Mouse (Mus musculus) forebrain, embryonic 12.5 days (tissue): ENCODE data around the gene Unc13c. TPM values are rescaled to one million over a fixed set of nuclear protein-coding genes. Genes with fewer than 3 reads are reported as not detected.

Source experiments
- ATAC-seq: fragments of 200-750 bp; cut with Nextera tagmentation; 2 replicates; pipeline ENCODE4 v1.8.0; 2017; ENCODE audit warnings: moderate TSS enrichment; ENCODE audit not compliant: low FRiP score
- H3K27ac ChIP-seq: fragments of 300-500 bp; sonication (generic); 2 replicates; pipeline ENCODE4 v1.5.1; 2016; ENCODE audit warnings: mild to moderate bottlenecking
- H3K27me3 ChIP-seq: fragments of 300-500 bp; sonication (generic); 2 replicates; pipeline ENCODE4 v1.6.1; 2016; ENCODE audit warnings: mild to moderate bottlenecking
- H3K36me3 ChIP-seq: fragments of 300-500 bp; sonication (generic); replicated peaks from 2 replicates; pipeline ENCODE4 v1.6.1; 2016; ENCODE audit warnings: mild to moderate bottlenecking
- H3K4me1 ChIP-seq: fragments of 300-500 bp; sonication (generic); 2 replicates; pipeline ENCODE4 v1.6.1; 2016
- H3K4me2 ChIP-seq: fragments of 300-500 bp; sonication (generic); 2 replicates; pipeline ENCODE4 v1.6.1; 2016; ENCODE audit warnings: mild to moderate bottlenecking, moderate library complexity
- H3K4me3 ChIP-seq: fragments of 300-500 bp; sonication (generic); replicated peaks from 2 replicates; pipeline ENCODE4 v1.5.1; 2016; ENCODE audit warnings: mild to moderate bottlenecking
- H3K9ac ChIP-seq: fragments of 300-500 bp; sonication (generic); 2 replicates; pipeline ENCODE4 v1.6.1; 2016; ENCODE audit warnings: mild to moderate bottlenecking
- H3K9me3 ChIP-seq: fragments of 300-500 bp; sonication (generic); 2 replicates; pipeline ENCODE4 v1.6.1; 2016
- WGBS: fragments of 180-500 bp; shearing (Covaris S2); methylation state at CpG from one replicate; pipeline ENCODE4 v1.1.7; 2016; 5-methylcytosine and 5-hydroxymethylcytosine counted together
- polyA plus RNA-seq: library from polyadenylated mRNA; unstranded; fragments of >200 nt; fragmentation: Nextera tagmentation; extraction: Ambion mirVana; gene quantifications from 2 replicates; pipeline ENCODE4 v1.2.1, GENCODE M21; 2016

Unc13c gene
- polyA plus RNA-seq, 1 experiment from 2014 or later: 0.46 TPM

GRCm38 (mm10) chr9:73934844-73935243 lies 33.9 kb downstream of the Unc13c start:
- ATAC-seq: no peak
- Histone ChIP-seq H3K4me1 (no peaks in the 10 kb centered on the region), H3K4me3 (no peak overlapping the region), H3K9ac (no peak overlapping the region), H3K9me3 (no peaks in the 10 kb centered on the region), H3K36me3 (no peaks in the 10 kb centered on the region), H3K4me2 (no peak overlapping the region), H3K27me3 (no peaks in the 10 kb centered on the region), H3K27ac (no peak overlapping the region)
- 85% methylated on average over 4 of the region's 4 CpGs for WGBS

DNA sequence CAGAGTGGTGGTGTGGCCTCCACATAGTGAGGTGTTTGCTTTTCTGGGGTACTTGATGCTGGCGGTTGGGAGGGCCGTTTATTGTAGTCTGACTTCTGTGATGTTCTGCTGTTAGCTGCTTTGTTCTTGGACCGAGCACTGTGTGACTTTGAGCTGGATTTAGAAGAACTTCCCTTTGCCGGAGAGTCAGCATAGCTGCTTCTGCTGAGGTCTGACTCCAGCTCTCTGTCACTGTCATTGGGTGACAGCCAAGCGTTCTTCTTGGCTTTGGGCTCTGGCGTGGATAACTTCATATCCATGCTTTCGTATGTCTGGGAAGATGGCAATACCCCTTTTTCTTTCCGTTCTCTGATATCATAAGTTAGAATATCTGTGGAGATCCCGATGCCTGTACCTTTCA lies 36.8 kb downstream of the Unc13c start:
- H3K27me3 ChIP-seq: no peaks in the 10 kb centered on the region
- H3K9ac ChIP-seq: no peak overlapping the region
- no peaks in the 10 kb centered on the region for H3K4me1 ChIP-seq
- WGBS: 95% methylated on average over 9 of the region's 9 CpGs
- no peak for ATAC-seq
- no peak overlapping the region for H3K4me2 ChIP-seq
- no peak overlapping the region for H3K4me3 ChIP-seq
- H3K36me3 ChIP-seq: no peaks in the 10 kb centered on the region
- no peak overlapping the region for H3K27ac ChIP-seq
- no peaks in the 10 kb centered on the region for H3K9me3 ChIP-seq

GRCm38 (mm10) chr9:73927276-73927675 lies 41.5 kb downstream of the Unc13c start:
- WGBS: 68% methylated on average over 2 of the region's 2 CpGs
- Histone ChIP-seq H3K4me1 (no peaks in the 10 kb centered on the region), H3K36me3 (no peaks in the 10 kb centered on the region), H3K9ac (no peak overlapping the region), H3K4me3 (no peak overlapping the region), H3K27me3 (no peaks in the 10 kb centered on the region), H3K9me3 (no peaks in the 10 kb centered on the region), H3K4me2 (no peak overlapping the region), H3K27ac (no peak overlapping the region)
- no peak for ATAC-seq

DNA sequence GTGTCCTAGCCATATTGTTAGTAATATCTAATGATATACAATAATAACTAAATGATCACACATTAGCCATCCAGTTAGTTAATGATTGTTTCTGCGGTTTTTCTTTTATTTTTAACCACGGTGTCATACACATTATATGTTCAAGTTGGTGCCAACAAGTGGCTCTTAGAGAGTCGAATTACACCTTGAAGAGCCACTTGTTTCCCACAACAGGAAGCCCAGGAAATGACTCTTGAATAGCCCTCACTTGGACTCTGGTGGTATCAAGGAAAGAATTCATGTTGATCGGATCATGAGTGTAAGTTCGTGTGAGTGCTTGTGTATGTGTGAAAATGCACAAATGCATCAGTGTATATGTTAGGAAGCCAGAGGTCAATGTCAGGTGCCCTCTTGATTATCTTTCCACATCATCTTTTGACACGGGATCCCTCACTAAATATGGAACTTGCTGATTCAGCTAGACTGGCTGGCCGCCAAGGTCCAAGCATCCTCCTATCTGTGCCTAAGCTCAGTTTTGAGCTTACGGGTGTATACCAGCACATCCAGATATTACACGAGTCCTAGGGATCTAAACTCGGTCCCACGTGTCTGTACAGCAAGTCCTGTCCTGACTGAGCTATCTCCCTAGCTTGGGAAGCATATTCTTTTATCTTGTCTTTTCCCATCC lies 46.2 kb downstream of the Unc13c start:
- ATAC-seq: no peak

GRCm38 (mm10) chr9:73905959-73906358 lies 62.8 kb downstream of the Unc13c start:
- no peak overlapping the region for H3K27ac ChIP-seq
- 75% methylated on average over 4 of the region's 4 CpGs for WGBS
- no peaks in the 10 kb centered on the region for H3K27me3 ChIP-seq

More for the DNA sequence above, 46.2 kb downstream of the Unc13c start:
- H3K4me1 ChIP-seq: no peaks in the 10 kb centered on the region
- no peaks in the 10 kb centered on the region for H3K36me3 ChIP-seq
- H3K9me3 ChIP-seq: no peaks in the 10 kb centered on the region
- no peak overlapping the region for H3K27ac ChIP-seq
- H3K27me3 ChIP-seq: no peaks in the 10 kb centered on the region
- H3K9ac ChIP-seq: no peak overlapping the region
- 90% methylated on average over 11 of the region's 11 CpGs for WGBS
- H3K4me2 ChIP-seq: no peak overlapping the region
- H3K4me3 ChIP-seq: no peak overlapping the region

DNA sequence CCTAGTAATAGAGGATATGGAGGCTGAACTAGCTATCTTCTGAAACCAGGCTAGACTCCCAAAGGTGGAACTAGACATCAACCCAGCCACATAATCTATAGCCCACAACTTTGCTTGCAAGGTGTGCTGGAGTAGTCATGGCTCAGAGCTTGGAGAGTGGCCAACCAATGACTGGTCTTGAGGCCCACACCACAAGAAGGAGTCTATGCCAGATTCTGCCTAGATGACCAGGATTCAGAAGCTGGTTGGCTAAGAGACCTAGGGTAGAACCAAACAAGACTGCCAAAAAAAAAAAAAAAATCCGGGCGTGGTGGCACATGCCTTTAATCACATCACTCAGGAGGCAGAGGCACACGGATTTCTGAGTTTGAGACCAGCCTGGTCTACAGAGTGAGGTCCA lies 70.2 kb downstream of the Unc13c start:
- Histone ChIP-seq H3K4me1 (no peaks in the 10 kb centered on the region), H3K9ac (no peak overlapping the region), H3K4me3 (no peak overlapping the region), H3K27me3 (no peaks in the 10 kb centered on the region), H3K9me3 (0 out of 2 replicates have a peak, but pooled peaks cover 3% of the 10 kb centered on the region), H3K36me3 (no peaks in the 10 kb centered on the region), H3K4me2 (no peak overlapping the region), H3K27ac (no peak overlapping the region)
- 87% methylated on average over 3 of the region's 3 CpGs for WGBS
- no peak for ATAC-seq

More at GRCm38 (mm10) chr9:73905959-73906358, 62.8 kb downstream of the Unc13c start:
- Histone ChIP-seq H3K9ac (no peak overlapping the region), H3K4me2 (no peak overlapping the region), H3K4me1 (no peaks in the 10 kb centered on the region), H3K9me3 (0 out of 2 replicates have a peak, but pooled peaks cover 3% of the 10 kb centered on the region), H3K36me3 (no peaks in the 10 kb centered on the region), H3K4me3 (no peak overlapping the region)
- ATAC-seq: no peak

DNA sequence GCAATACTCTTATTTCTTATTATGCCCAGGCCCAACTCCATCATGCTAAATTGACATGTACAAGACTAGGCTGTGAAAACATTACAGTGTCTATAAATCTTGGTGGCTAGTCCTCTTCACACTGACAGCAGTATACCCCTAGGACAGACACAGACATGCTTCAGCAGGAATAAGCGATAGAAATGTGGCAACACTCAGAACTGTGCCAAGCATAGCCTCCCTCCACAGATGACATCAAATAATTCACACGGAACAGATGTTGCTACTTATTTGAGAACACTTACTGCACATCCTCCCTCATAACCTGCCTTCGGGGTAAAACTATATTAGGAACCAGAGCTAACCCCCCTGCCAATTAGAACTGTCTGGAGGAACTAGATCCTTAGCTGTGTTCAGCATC lies 72.6 kb downstream of the Unc13c start:
- Histone ChIP-seq H3K27ac (no peak overlapping the region), H3K4me2 (no peak overlapping the region), H3K9me3 (0 out of 2 replicates have a peak, but pooled peaks cover 3% of the 10 kb centered on the region), H3K4me3 (no peak overlapping the region), H3K27me3 (no peaks in the 10 kb centered on the region), H3K9ac (no peak overlapping the region), H3K36me3 (no peaks in the 10 kb centered on the region), H3K4me1 (no peaks in the 10 kb centered on the region)
- 87% methylated on average over 3 of the region's 3 CpGs for WGBS
- ATAC-seq: no peak

GRCm38 (mm10) chr9:73883587-73883986 lies 85.2 kb downstream of the Unc13c start:
- Histone ChIP-seq H3K9ac (no peak overlapping the region), H3K36me3 (no peaks in the 10 kb centered on the region), H3K9me3 (no peaks in the 10 kb centered on the region), H3K27ac (no peak overlapping the region), H3K27me3 (no peaks in the 10 kb centered on the region), H3K4me1 (no peaks in the 10 kb centered on the region; the same call in 1 of the 2 replicates), H3K4me3 (no peak overlapping the region), H3K4me2 (no peak overlapping the region)
- ATAC-seq: no peak
- WGBS: 67% methylated on average over 1 of the region's 1 CpGs

DNA sequence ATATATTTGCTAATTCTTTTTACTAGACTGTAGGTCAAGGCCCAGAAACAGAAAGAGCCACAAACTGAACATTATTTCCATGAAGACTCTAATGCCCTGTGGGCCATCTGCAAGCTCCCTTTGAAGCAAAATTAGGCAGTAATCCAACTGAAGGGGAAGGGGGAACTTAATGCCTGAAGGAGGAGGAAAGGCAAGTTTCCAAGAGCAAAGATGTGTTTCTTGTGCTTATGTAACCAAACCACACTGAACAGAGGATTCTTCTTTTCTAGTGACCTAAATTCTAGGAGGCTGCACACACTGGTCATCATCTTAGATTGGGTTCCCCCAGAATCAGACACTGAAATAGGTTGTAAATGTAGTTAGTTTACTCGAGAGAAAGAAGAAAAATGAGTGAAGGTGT lies 85.6 kb downstream of the Unc13c start:
- H3K27ac ChIP-seq: no peak overlapping the region
- H3K9ac ChIP-seq: no peak overlapping the region
- H3K27me3 ChIP-seq: no peaks in the 10 kb centered on the region
- no peaks in the 10 kb centered on the region; the same call in 1 of the 2 replicates for H3K4me1 ChIP-seq
- ATAC-seq: no peak
- 77% methylated on average over 1 of the region's 1 CpGs for WGBS
- H3K36me3 ChIP-seq: no peaks in the 10 kb centered on the region
- no peak overlapping the region for H3K4me2 ChIP-seq
- H3K9me3 ChIP-seq: no peaks in the 10 kb centered on the region
- H3K4me3 ChIP-seq: no peak overlapping the region

GRCm38 (mm10) chr9:73882393-73882919 lies 86.3 kb downstream of the Unc13c start:
- no peak overlapping the region for H3K4me3 ChIP-seq
- no peak overlapping the region for H3K9ac ChIP-seq
- H3K27me3 ChIP-seq: no peaks in the 10 kb centered on the region
- H3K27ac ChIP-seq: no peak overlapping the region
- no peaks in the 10 kb centered on the region for H3K36me3 ChIP-seq
- WGBS: 81% methylated on average over 5 of the region's 5 CpGs
- H3K4me2 ChIP-seq: no peak overlapping the region
- no peak for ATAC-seq
- H3K4me1 ChIP-seq: no peaks in the 10 kb centered on the region; the same call in 1 of the 2 replicates
- no peaks in the 10 kb centered on the region for H3K9me3 ChIP-seq

- no peak overlapping the region for H3K4me3 ChIP-seq
- H3K9me3 ChIP-seq: no peaks in the 10 kb centered on the region
- H3K27ac ChIP-seq: no peak overlapping the region
- no peaks in the 10 kb centered on the region for H3K27me3 ChIP-seq
- no peaks in the 10 kb centered on the region for H3K4me1 ChIP-seq
- ATAC-seq: no peak
- H3K36me3 ChIP-seq: no peaks in the 10 kb centered on the region
- no peak overlapping the region for H3K4me2 ChIP-seq
- no peak overlapping the region for H3K9ac ChIP-seq
- 71% methylated on average over 2 of the region's 2 CpGs for WGBS
Measured at GRCm38 (mm10) chr9:73867410-73868067, 101.2 kb downstream of the Unc13c start.

GRCm38 (mm10) chr9:73866666-73867065 lies 102.1 kb downstream of the Unc13c start:
- H3K4me1 ChIP-seq: no peaks in the 10 kb centered on the region

More at GRCm38 (mm10) chr9:73866666-73867065, 102.1 kb downstream of the Unc13c start:
- H3K9me3 ChIP-seq: no peaks in the 10 kb centered on the region
- H3K27ac ChIP-seq: no peak overlapping the region
- H3K36me3 ChIP-seq: no peaks in the 10 kb centered on the region
- no peaks in the 10 kb centered on the region for H3K27me3 ChIP-seq
- 93% methylated on average over 2 of the region's 2 CpGs for WGBS
- no peak overlapping the region for H3K4me2 ChIP-seq
- H3K9ac ChIP-seq: no peak overlapping the region
- no peak for ATAC-seq
- no peak overlapping the region for H3K4me3 ChIP-seq
